Mouse (Mus musculus): Measurements from ENCODE around the gene Slc50a1.

- TF ChIP-seq CTCF (IDR thresholded peaks at IDR 0.05; ENCODE audit: insufficient read depth, low read depth, low read length) (no peak), POLR2A (IDR thresholded peaks at IDR 0.05; ENCODE audit: insufficient read depth, low read depth, low read length) (no peak)
Measured at GRCm38 (mm10) chr3:89254994-89255393, 15.4 kb downstream of the Slc50a1 start.
